Mouse (Mus musculus): ENCODE results near the gene Gpank1. TPM values are rescaled to one million over a fixed set of nuclear protein-coding genes. Genes with fewer than 3 reads are reported as not detected.
"Not testable (repeated sequence)": the region's sequence is repeated elsewhere in the genome, so short reads cannot be mapped to it uniquely, and the experiment has no call there.

Gpank1 gene
- total RNA-seq, 2 experiments from 2014 or later = 7.0 to 7.7 TPM

DNA sequence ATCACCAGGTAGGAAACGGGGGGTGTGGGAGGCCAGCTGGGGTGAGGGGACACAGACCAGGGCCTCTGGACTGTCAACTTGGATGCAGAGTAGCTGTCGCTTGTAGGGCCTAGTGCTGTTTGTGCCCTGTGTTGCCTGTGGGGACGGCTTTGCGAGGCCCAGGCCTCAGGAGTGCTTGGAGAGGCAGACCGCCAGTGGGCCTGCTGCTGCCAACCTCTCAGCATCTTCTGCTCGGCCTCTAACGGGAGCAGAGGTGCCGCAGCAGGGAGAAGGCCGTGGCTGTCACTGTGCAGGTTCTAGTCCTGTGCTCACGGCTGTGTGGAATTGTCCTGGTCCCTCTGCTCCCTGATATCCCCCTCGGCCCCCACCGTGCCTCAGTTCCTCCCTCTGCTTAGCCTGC, 24.7 kb upstream of the Gpank1 start:
- intact Hi-C loops (cut with DNase I) = no loop called here
- no peak for DNase-seq

DNA sequence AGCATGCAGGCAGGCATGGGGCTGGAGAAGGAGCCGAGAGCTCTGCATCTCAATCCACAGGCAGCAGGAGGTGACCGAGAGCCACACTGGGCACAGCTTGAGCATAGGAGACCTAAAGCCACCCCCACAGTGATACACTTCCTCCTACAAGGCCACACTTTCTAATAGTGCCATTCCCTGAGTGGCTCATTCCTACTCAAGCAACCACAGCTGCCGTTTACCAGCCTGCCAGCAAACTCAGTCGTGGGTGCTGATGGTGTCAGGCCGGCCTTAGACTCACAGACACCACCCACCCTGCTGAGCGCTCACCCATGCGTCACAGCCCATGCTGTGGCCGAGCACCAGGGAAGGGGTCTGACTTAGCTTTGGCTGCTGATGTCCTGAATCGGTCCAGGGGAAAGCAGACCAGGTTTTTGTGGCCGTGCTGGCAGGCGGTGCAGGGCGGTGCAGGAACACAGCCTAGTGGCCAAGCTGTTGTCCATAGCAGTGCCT, 24.0 kb upstream of the Gpank1 start:
- intact Hi-C loops (cut with DNase I) = no loop called here
- no peak for DNase-seq

DNA sequence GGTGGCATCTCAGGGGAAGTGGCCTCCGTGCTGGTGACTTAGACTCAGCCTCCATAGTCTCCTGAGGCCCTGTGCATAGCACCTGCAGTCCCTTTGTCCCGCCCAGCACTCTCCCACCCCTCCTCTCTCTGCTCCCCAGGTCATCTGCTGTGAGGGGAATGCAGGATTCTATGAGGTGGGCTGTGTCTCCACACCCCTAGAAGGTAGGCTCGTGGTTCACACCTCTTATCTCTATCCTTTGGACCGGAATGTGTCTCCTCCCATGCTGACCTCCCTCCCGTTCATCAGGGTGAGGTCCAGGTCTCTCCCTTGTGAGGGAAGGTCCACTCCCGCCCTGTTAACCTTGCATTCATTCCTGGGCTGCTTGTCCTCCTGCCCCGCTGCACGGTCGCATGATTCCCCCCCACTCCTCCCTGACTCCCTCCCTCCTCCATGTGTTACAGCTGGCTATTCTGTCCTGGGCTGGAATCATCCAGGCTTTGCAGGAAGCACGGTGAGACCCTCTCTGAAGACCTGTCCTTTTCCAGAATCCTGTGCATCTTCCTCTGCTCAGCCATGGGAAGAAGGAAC, 21.0 kb upstream of the Gpank1 start:
- DNase-seq = no peak
- intact Hi-C loops (cut with DNase I) = no loop called here

DNA sequence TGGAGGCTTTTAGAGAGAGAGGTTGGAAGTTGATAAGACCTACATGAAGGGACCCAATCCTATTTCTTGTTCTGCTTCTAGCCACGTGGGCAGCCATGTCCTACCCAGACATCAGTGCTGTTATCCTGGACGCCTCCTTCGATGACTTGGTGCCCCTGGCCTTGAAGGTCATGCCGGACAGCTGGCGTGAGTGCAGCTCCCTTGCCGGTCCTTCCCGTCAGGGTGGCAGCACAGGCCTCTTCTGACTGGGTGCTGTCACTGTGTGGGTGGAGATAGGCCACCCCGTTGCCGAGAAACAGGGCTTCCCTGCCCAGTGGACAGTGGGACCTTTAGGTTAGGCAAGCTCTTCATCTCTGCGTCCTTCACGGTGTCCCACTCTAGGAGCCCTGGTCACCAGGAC, 20.1 kb upstream of the Gpank1 start:
- DNase-seq = no peak
- intact Hi-C loops (cut with DNase I) = no loop called here

DNA sequence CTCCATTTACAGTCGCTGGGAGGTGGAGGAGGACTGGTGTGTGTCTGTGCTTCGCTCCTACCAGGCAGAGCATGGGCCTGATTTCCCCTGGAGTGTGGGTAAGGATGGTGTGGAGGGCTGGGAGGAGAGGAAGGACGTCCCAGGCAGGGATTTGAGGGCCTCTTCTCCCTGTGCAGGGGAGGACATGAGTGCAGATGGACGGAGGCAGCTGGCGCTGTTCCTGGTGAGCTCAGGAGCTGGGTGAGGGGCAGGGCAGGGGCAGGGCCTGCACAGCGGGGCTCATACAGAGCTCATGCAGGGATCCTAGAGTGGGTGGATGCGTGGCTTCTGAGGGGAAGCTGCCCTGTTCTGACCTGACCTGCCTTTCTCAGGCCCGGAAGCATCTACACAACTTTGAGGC, 19.0 kb upstream of the Gpank1 start:
- DNase-seq = no peak
- intact Hi-C loops (cut with DNase I) = no loop called here

DNA sequence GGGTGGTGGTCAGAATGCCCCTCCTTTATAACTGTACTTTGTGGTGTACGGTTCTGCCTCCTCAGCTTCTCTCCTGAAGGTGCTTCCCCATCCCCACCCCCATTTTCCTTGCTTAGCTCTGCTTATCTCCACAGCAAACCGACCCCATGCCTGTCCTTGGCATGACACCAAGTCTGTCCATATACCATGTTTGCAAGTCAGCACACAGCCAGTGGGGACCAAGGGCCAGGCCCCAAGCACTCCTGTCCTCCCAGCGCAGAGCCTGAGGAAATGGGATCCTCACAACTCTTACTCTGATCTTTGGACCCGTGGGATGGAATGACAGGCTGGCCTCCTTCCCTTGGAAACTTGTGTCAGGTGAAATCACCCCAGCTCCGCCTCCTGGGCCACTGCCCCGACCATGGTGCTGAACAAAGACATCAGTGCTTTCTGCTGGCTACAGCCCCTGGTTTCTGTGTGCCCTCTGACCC, 18.0 kb upstream of the Gpank1 start:
- DNase-seq = no peak
- intact Hi-C loops (cut with DNase I) = no loop called here

DNA sequence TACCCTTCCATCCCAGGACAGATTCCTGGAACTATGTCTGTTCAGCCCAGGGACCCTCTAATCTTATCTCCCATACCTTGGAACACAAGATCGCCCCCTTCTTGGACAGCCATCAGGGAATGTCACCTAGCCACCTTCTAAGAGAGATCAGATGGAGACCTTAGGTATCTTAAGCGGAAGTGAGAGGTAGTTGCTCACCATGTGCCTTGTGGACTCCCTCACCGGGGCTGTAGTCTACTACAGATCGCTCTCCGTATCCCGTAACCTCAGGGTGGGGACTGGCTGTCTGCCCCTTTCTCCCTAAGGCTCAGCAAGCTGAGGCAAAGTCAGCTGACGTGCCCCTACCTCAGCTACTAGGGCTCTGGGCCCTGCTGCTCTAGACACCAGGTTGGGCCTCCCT, 17.2 kb upstream of the Gpank1 start:
- no peak for DNase-seq
- intact Hi-C loops (cut with DNase I) = no loop called here

DNA sequence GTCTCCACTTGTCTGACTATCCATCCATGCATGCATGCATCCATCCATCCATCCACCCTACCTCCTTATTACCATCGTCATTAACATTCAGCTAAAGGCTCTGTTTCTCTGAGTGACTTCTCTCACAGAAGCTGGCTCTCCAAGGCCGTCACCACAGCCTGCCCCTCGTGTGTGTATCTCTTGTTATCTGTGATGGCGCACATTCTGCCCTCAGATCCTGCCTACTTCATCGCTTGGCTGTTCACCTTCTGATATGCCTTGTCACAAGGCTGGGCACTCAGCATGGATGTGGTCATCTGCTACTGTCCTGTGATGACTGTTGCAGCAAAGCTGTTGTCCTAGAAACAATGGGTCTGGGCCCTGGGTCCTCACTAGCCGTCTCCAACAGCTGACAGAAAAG, 16.5 kb upstream of the Gpank1 start:
- intact Hi-C loops (cut with DNase I) = no loop called here
- no peak for DNase-seq

DNA sequence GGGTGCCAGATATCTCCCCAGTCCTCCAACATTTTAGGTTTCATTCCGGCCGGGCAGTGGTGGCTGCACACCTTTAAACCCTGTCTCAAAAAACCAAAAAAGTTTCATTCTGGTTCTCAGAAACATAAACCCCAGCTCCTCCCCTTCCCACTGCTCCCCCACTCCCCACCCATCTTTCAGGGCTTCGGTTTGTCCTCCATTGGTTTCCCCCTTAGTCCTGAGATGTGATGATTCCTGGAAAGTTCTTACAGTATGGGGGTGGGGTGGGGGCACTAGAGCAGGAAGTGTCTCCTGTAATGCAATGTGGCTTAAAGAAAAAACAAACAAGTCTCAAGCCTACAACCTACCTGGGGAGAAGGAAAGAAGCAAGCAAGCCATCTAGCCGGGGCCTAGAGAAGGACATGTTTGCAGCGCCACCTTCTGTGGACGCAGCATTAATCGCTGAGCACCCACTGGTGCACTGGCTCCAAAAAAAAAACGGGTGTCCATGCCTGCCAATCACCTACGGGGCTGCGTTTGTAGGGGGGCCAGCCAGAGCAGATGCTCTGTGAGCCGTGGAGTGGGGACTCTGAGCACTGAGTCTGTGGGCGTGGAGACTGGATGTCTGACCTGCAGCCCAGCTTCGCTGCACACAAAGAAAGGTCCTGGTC, 15.4 kb upstream of the Gpank1 start:
- peak; percentile 40 to 44 for DNase-seq
- intact Hi-C loops (cut with DNase I) = loop anchor here (1.0 kb wide), 1 partner anchor 85 kb away; no protein-coding TSS in a partner anchor

DNA sequence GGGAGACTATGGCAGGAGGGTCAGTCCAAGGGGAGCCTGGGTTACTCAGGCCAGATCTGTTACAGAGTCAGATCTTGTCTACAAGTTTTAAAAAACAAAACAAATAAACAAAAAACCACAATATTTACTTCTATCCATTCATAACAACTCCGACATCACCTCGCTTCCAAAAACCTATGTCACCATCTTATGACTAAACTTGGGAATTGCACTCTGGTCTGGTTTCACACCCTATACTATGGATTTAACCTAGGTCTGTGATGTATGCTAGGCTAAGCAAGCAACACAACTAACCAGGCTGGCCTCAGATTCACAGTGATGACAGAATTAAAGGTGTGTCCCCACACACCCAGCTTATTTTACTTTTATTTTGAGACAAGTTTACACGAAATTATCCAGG, 14.7 kb upstream of the Gpank1 start:
- DNase-seq = no peak

DNA sequence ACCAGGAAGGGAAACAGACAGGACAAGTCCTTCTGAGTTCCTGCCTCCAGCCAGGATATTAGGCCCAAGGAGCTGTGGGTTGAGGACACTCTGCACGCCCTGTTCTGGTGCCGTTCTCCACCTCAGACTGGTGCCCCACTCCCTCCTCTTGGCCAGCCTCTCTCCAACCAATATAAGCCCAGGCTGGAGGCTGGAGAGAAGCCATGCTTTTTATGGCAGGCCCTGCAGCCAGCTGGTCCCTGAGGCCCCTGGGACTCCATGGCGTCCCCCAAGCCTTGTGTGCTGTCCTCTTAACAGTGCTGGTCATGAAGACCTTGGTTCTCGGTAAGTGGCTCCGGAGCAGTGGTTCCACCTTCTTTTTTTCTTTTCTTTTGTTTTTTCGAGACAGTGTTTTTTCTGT, 13.2 kb upstream of the Gpank1 start, which contains the start of gene Ly6g5c:
Gene Ly6g5c, plus strand, starts transcription at position 183 of the 400 bp plus-strand sequence.
- intact Hi-C loops (cut with DNase I) = no loop called here
- no peak for DNase-seq

More for the DNA sequence above, 14.7 kb upstream of the Gpank1 start:
- intact Hi-C loops (cut with DNase I) = loop anchor here (1.0 kb wide), 1 partner anchor 85 kb away; no protein-coding TSS in a partner anchor

DNA sequence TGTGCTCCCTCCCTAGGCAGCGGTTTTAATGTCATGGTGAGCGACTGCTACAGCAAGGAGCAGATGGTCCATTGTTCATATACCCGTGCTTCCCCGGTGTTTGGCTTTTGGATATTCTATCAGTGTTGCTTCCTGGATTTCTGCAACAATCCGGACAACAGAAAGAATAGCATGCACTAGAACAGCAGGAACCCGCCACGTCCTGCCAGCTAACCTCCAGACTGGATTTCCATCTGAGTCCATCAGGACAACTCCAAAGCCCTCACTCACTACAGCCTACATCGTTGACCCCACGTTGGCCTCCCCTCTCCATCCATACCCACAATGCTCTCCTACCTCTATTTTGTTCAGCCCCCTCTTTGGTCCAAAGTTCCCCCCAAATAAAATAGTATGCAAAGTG, 9.5 kb upstream of the Gpank1 start:
- no peak for DNase-seq
- intact Hi-C loops (cut with DNase I) = no loop called here

DNA sequence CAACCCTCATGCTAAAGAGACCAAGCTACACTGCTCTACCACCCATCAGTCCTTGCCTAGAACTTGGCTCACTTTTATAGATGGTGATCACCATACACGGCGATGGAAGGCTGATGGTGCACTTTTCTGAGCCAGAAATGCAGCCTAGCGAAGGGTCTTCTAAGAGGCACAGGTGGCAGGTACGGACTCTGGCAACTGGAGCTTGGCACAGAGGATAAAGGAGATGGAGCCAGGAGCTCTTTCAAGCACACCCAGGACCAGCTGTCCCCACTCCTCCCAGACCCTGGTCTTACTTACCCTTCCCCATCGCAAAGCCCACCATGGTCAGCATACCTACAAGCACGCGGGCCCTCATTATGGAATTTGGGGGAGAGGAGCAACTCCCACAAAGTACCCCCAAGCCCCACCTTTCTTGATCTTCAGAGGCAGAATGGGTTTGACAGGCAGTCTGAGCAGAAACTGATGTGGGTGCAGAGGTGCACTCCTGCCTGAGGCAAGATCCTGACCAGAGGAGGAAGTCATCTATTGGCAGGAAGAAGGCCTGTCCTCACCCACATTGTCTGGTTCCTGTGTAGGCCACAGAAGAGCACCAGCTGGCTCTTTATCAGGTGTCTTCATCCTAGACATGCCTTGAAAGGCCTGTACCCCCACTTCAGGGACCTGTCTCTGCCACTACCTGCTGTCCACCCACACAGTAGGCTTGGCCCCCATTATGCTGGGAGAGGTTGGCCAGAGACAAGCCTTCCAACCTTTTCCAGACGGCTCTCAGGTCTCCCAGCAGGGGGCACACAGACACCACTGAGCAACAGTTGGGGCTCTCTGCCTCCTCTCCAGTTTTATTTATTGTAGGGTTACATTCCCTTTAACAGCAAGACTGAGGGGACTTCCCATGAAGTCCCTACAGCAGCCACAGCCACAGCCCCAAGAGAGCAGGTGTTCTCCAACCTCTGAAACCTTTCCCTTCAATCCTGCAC, 5.9 kb upstream of the Gpank1 start, which contains the start of gene Ly6g5b:
Gene Ly6g5b, minus strand, starts transcription at position 383 of the 974 bp plus-strand sequence.
- DNase-seq = no peak
- intact Hi-C loops (cut with DNase I) = no loop called here

DNA sequence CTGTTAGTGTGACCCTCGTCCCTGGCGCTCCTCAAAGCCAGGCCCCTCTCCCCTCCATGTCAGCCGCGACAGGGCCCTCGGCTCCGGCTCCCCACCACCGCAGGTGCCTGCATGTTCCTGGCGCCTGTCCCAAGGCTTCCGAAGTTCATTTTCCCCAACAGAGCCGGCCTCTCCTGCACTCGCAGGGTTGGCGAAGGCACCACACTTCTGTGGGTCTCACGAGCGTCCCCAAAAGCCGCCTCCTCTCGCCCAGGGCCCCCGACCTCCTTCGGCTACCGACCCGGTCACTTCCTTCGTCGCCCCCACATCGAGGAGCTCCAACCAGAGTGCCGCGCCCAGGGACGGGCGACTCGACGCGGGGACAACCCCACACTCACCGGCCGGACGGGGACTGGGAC, 511 bp upstream of the Gpank1 start:
- DNase-seq = peak; percentile 44 to 48
- intact Hi-C loops (cut with DNase I) = no loop called here

DNA sequence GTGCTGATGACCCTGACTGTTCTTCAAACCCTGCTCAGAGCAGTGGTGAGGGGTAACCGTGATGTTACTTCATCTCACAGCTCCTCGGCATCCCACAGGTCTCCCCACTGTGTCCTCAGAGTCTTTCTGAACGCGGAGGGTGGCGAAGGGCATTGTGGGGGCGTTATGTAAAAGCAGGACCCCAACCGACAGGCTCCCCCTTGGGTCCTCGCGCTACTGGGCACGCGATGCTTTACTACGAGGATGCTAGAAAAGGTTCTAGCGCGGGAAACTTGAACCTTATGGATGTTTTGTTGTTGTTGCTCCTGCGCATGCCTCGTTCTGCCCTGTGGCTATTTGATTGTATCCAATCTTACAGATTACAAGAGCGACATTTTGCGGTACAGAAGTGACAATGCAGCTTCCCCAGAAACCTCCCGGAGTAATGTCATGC, 632 bp downstream of the Gpank1 start, which contains the start of gene Csnk2b:
Gene Csnk2b, minus strand, starts transcription at position 183 of the 433 bp plus-strand sequence.
- intact Hi-C loops (cut with DNase I) = no loop called here
- DNase-seq = peak; percentile 33 to 48

DNA sequence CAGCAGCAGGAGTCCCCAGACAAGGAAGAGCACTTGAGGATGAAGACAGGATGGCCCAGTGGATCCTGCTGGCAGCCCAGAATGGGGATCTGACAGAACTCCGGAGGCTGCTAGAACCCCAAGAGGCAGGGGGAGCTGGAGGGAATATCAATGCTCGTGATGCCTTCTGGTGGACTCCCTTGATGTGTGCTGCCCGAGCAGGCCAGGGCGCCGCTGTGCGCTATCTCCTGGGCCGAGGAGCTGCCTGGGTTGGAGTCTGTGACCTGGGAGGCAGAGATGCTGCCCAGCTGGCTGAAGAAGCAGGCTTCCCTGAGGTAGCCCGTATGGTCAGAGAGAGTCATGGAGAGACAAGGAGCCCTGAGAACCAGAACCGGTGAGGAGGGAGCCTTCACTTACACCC, 2.0 kb downstream of the Gpank1 start:
- DNase-seq; intact Hi-C loops (cut with DNase I): not testable (repeated sequence)

DNA sequence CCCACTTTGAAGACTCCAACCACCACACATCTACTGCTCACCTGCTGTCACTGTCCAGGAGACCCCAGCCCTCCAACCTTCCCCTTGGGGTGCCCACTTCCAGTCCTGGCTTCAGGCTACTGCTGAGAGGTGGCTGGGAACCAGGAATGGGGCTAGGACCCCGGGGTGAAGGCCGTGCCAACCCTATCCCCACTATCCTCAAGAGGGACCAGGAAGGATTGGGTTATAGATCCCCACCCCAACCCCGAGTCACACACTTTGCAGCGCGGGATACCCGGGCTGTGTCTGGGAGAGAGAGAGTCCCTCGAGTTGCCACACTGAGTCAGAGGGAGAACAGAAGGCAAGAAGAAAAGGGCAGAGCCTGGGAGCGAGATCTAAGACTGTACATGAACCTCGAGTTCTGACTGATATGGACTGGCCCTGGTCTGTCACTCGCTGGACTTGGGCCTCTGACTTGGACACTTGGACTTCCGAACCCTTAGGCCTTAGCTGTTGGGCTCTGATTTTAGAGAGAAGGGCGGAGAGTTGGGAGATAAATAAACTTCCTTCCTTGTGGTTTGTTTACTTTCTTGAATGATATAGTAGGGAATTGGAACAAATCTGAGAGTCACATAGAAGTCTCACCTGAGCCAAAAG, 3.1 kb downstream of the Gpank1 start:
- intact Hi-C loops (cut with DNase I); DNase-seq: not testable (repeated sequence)

DNA sequence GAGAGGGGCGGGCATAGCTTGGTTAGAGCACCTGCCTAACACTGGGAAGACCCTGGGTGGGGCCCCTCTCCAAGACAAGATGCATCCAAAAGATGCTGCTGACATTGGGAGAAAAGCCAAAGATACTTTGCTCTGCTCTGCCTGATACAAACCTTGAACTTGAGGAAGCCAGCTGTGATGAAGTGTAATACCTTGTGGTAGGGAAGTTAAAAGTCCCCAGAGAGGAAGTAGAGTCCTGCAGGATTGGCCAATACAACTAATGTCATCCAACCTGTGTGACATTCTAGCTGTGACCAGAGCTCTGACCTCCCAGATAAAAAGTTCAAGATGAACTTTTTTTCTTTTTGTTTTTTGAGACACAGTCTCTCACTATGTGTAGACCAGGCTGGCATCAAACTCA, 3.8 kb downstream of the Gpank1 start:
- intact Hi-C loops (cut with DNase I) = loop anchor here (5.0 kb wide), 2 partner anchors 37 to 107 kb away; partner anchors contain the start of genes Atp6v1g2 and Prrc2a
- no peak for DNase-seq

DNA sequence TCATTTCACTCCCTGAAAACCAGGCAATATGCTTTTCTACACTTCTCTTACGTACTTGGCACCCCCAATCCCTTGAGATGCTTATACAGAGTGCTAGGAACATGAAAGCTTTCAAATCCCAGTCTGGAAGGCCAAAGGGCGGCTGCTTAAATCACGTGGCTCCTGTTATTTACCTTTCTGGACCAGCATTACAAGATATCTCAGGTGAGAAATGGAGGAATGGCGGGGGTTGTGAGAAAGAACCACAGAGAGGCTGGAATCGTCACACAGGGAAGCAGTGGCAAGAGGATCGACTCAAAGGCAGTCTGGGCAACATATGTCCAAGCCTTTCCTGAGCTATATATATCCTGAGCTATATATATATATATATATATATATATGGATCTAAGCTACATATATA, 4.3 kb downstream of the Gpank1 start:
- intact Hi-C loops (cut with DNase I) = loop anchor here (5.0 kb wide), 2 partner anchors 37 to 107 kb away; partner anchors contain the start of genes Atp6v1g2 and Prrc2a
- no peak for DNase-seq

DNA sequence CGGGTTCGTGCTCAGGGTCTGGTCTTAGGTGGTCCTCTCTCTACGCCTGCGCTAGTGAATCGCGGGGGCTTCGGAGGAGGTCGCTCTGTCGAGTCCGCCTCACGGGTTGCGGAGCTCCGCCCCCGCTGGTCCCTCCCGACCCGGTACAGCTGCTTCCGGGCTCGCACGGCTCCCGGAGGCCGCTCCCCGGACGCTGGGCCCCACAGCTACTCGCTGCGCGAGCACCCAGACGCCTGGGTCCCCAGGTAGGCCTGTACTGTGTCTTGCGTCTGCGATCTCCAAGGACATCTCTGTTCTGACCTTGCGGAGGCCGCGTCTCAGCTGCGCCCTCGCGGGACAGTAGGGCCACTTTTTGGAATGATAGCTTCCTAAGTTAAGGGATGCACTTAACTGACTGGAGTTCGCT, 5.0 kb downstream of the Gpank1 start, which contains the start of gene D17H6S53E:
Gene D17H6S53E, plus strand, starts transcription at position 168 of the 406 bp plus-strand sequence.
- DNase-seq = peak; percentile 80 to 83
- intact Hi-C loops (cut with DNase I) = loop anchor here (5.0 kb wide), 2 partner anchors 36 to 106 kb away; partner anchors contain the start of genes Atp6v1g2 and Prrc2a
